11 mouse cellular contexts compared by ENCODE assay signal in the genomic region with DNA sequence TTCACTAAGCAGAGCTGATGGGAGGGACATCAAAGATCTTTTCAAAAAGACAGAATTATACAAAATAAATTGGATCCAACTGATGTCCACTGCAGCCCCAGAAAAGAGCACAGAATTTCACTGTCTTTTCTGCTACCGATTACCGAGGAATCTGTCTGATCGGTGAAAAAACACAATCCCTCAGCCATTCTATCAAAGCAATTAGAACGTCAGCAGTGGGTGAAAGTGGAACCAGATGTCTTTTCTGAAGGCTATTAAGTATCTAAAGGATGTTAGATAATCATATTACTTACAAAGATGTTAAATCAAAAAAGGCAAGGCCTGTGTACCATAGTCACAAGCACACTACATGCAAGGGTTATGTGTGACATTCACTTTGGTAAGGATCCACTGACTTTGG.
"Had no signal": no experiment of that assay in that cellular context is flagged by ENCODE, and none has a peak within 500 bp of the region (broad histone marks: within the 10 kb centered on the region; RNA-seq: fewer than 3 reads in every experiment).

No protein-coding gene starts in this region.

- H3K4me1 ChIP-seq: midbrain, embryonic 10.5 days; midbrain, embryonic 15.5 days; neural tube, embryonic 12.5 days had no signal

- H3K4me3 ChIP-seq: limb, embryonic 13.5 days; midbrain, embryonic 10.5 days; midbrain, embryonic 15.5 days; neural tube, embryonic 12.5 days had no signal

- H3K27ac ChIP-seq: limb, embryonic 13.5 days; liver, embryonic 14.5 days; midbrain, embryonic 10.5 days; midbrain, embryonic 15.5 days; neural tube, embryonic 12.5 days; stomach, postnatal 0 days had no signal

- H3K27me3 ChIP-seq: limb, embryonic 13.5 days; midbrain, embryonic 15.5 days; neural tube, embryonic 12.5 days had no signal

- ATAC-seq: lung, postnatal 0 days; midbrain, embryonic 15.5 days had no signal

- H3K4me2 ChIP-seq: limb, embryonic 13.5 days; midbrain, embryonic 15.5 days; neural tube, embryonic 12.5 days had no signal

- H3K9me3 ChIP-seq: limb, embryonic 13.5 days; midbrain, embryonic 10.5 days; midbrain, embryonic 15.5 days; neural tube, embryonic 12.5 days had no signal

- H3K36me3 ChIP-seq: limb, embryonic 13.5 days; midbrain, embryonic 10.5 days; midbrain, embryonic 15.5 days; neural tube, embryonic 12.5 days had no signal

- H3K9ac ChIP-seq: limb, embryonic 13.5 days; liver, embryonic 14.5 days; midbrain, embryonic 15.5 days; neural tube, embryonic 12.5 days had no signal

- DNase-seq: kidney, postnatal 10 days; lung, adult 2 months; lung, postnatal 36 days; thymus, postnatal 4 days had no signal
